Mouse (Mus musculus) ES-Bruce4 (cell line): ENCODE data around the gene Nphs2.

Experiments
- CTCF ChIP-seq: IDR thresholded peaks from one replicate; pipeline ENCODE4 v1.8.1; 2011; ENCODE audit warnings: low read depth, low read length
- POLR2A ChIP-seq: IDR thresholded peaks from one replicate; pipeline ENCODE4 v1.8.1; 2011; ENCODE audit warnings: low read length; ENCODE audit not compliant: insufficient read depth

GRCm38 (mm10) chr1:156308595-156308994 is 1.9 kb upstream of the Nphs2 start:
- TF ChIP-seq POLR2A, result no peak
- no peak for TF ChIP-seq CTCF
